Mouse (Mus musculus): ENCODE measurements around the gene Ano8. TPM values are rescaled to one million over a fixed set of nuclear protein-coding genes. Genes with fewer than 3 reads are reported as not detected.

Ano8 gene
- polyA plus RNA-seq, 1 experiment = 124 TPM

- no peak for TF ChIP-seq CTCF (IDR thresholded peaks at IDR 0.05; ENCODE audit: borderline replicate concordance, extremely low read depth, insufficient read depth, insufficient read length)
- no peak for TF ChIP-seq POLR2A (IDR thresholded peaks at IDR 0.05; ENCODE audit: borderline replicate concordance, extremely low read depth, insufficient read depth, insufficient read length, poor library complexity, severe bottlenecking)
- DNase-seq (ENCODE audit: low read depth) = no peak
These were observed 17.8 kb downstream of the Ano8 start for GRCm38 (mm10) chr8:71468001-71468400.

- no peak for DNase-seq (ENCODE audit: low read depth)
- TF ChIP-seq POLR2A (IDR thresholded peaks at IDR 0.05; ENCODE audit: borderline replicate concordance, extremely low read depth, insufficient read depth, insufficient read length, poor library complexity, severe bottlenecking) = no peak
- TF ChIP-seq CTCF (IDR thresholded peaks at IDR 0.05; ENCODE audit: borderline replicate concordance, extremely low read depth, insufficient read depth, insufficient read length) = no peak
These were observed 18.6 kb downstream of the Ano8 start for GRCm38 (mm10) chr8:71467201-71467600.

- DNase-seq (ENCODE audit: low read depth) = no peak
- TF ChIP-seq CTCF (IDR thresholded peaks at IDR 0.05; ENCODE audit: borderline replicate concordance, extremely low read depth, insufficient read depth, insufficient read length) (no peak), POLR2A (IDR thresholded peaks at IDR 0.05; ENCODE audit: borderline replicate concordance, extremely low read depth, insufficient read depth, insufficient read length, poor library complexity, severe bottlenecking) (no peak)
These were observed 19.6 kb downstream of the Ano8 start for GRCm38 (mm10) chr8:71466198-71466597.

- no peak for DNase-seq (ENCODE audit: low read depth)
These were observed 20.0 kb downstream of the Ano8 start for GRCm38 (mm10) chr8:71465733-71466132.

GRCm38 (mm10) chr8:71464513-71465500, 21.0 kb downstream of the Ano8 start, which contains the start of gene Mrpl34:
Mrpl34 (plus strand) TSS chr8:71464959.
- peak; percentile 100 for DNase-seq (ENCODE audit: low read depth)
- TF ChIP-seq POLR2A (IDR thresholded peaks at IDR 0.05; ENCODE audit: borderline replicate concordance, extremely low read depth, insufficient read depth, insufficient read length, poor library complexity, severe bottlenecking) (peak; percentile 24; the same call in 1 of the 2 replicates), CTCF (IDR thresholded peaks at IDR 0.05; ENCODE audit: borderline replicate concordance, extremely low read depth, insufficient read depth, insufficient read length) (peak; percentile 90)

More at GRCm38 (mm10) chr8:71465733-71466132, 20.0 kb downstream of the Ano8 start:
- TF ChIP-seq POLR2A (IDR thresholded peaks at IDR 0.05; ENCODE audit: borderline replicate concordance, extremely low read depth, insufficient read depth, insufficient read length, poor library complexity, severe bottlenecking) = no peak
- no peak for TF ChIP-seq CTCF (IDR thresholded peaks at IDR 0.05; ENCODE audit: borderline replicate concordance, extremely low read depth, insufficient read depth, insufficient read length)

GRCm38 (mm10) chr8:71463188-71464033, 22.4 kb downstream of the Ano8 start, which contains the start of gene Abhd8:
Abhd8 (minus strand) TSS chr8:71463655.
- peak; percentile 67; the same call in 1 of the 2 replicates for TF ChIP-seq POLR2A (IDR thresholded peaks at IDR 0.05; ENCODE audit: borderline replicate concordance, extremely low read depth, insufficient read depth, insufficient read length, poor library complexity, severe bottlenecking)
- no peak for TF ChIP-seq CTCF (IDR thresholded peaks at IDR 0.05; ENCODE audit: borderline replicate concordance, extremely low read depth, insufficient read depth, insufficient read length)
- DNase-seq (ENCODE audit: low read depth) = peak; percentile 99

- DNase-seq (ENCODE audit: low read depth) = peak; percentile 57
- TF ChIP-seq POLR2A (IDR thresholded peaks at IDR 0.05; ENCODE audit: borderline replicate concordance, extremely low read depth, insufficient read depth, insufficient read length, poor library complexity, severe bottlenecking) = no peak
- no peak for TF ChIP-seq CTCF (IDR thresholded peaks at IDR 0.05; ENCODE audit: borderline replicate concordance, extremely low read depth, insufficient read depth, insufficient read length)
These were observed 23.0 kb downstream of the Ano8 start for GRCm38 (mm10) chr8:71462786-71463185.

GRCm38 (mm10) chr8:71462191-71462590, 23.6 kb downstream of the Ano8 start:
- DNase-seq (ENCODE audit: low read depth) = no peak

GRCm38 (mm10) chr8:71461152-71461840, 24.5 kb downstream of the Ano8 start:
- no peak for DNase-seq (ENCODE audit: low read depth)
- TF ChIP-seq CTCF (IDR thresholded peaks at IDR 0.05; ENCODE audit: borderline replicate concordance, extremely low read depth, insufficient read depth, insufficient read length) (no peak), POLR2A (IDR thresholded peaks at IDR 0.05; ENCODE audit: borderline replicate concordance, extremely low read depth, insufficient read depth, insufficient read length, poor library complexity, severe bottlenecking) (no peak)

More at GRCm38 (mm10) chr8:71462191-71462590, 23.6 kb downstream of the Ano8 start:
- no peak for TF ChIP-seq POLR2A (IDR thresholded peaks at IDR 0.05; ENCODE audit: borderline replicate concordance, extremely low read depth, insufficient read depth, insufficient read length, poor library complexity, severe bottlenecking)
- TF ChIP-seq CTCF (IDR thresholded peaks at IDR 0.05; ENCODE audit: borderline replicate concordance, extremely low read depth, insufficient read depth, insufficient read length) = no peak

GRCm38 (mm10) chr8:71460716-71461115, 25.0 kb downstream of the Ano8 start:
- DNase-seq (ENCODE audit: low read depth) = no peak

More at GRCm38 (mm10) chr8:71460716-71461115, 25.0 kb downstream of the Ano8 start:
- TF ChIP-seq CTCF (IDR thresholded peaks at IDR 0.05; ENCODE audit: borderline replicate concordance, extremely low read depth, insufficient read depth, insufficient read length) = no peak
- TF ChIP-seq POLR2A (IDR thresholded peaks at IDR 0.05; ENCODE audit: borderline replicate concordance, extremely low read depth, insufficient read depth, insufficient read length, poor library complexity, severe bottlenecking) = no peak

All from brain, embryonic 14.5 days (tissue).